Mouse (Mus musculus) leukemia stem cell, adult 10-12 weeks (primary cell): ENCODE measurements around the gene Mthfd1. TPM values are rescaled to one million over a fixed set of nuclear protein-coding genes. Genes with fewer than 3 reads are reported as not detected.

Experiments
- polyA plus RNA-seq: library from polyadenylated mRNA; stranded (reverse); fragments of >175 nt; gene quantifications from 2 replicates; pipeline ENCODE4 v1.2.3, GENCODE M21; 2012; ENCODE audit warnings: low replicate concordance

The Mthfd1 gene
- 233 and 259 TPM in 2 replicates for polyA plus RNA-seq

GRCm38 (mm10) chr12:76254725-76255498, at the start of gene Mthfd1:
Gene Mthfd1, plus strand, starts transcription at chr12:76255298.

DNA sequence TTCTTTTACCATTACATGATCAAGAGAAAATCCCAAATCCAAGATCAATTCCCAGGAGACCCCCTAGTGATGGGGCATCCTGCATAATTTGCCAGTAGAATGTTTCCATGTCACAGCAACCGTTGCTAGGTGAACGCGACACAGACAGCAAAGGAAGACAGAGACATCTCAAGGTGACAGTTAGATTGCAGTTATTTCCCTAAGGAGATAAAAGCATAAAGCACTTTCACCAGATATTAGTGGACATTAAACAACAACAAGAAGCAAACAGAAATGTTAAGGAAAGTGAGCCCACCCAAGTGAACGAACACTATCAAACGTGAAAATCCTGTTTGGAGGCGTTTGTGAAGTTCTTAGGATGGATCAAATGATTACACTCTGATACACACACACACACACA, 8.5 kb upstream of the Mthfd1 start, which contains the start of gene Tex21:
Gene Tex21 (minus strand): TSS at position 101 of the 400 bp plus-strand sequence.

GRCm38 (mm10) chr12:76324679-76325431, 69.8 kb downstream of the Mthfd1 start, which contains the start of gene Akap5:
Gene Akap5, plus strand, starts transcription at chr12:76324891.

Other genes with a start within 250 kb of the Mthfd1 start
- not detected in 2 replicates for gene Esr2, start 78.0 kb upstream of the Mthfd1 start, polyA plus RNA-seq
- gene Tex21, start 8.6 kb upstream of the Mthfd1 start, polyA plus RNA-seq: 0.11 TPM in 1 of 2 replicates, not detected in the other
- 0.65 TPM in 1 of 2 replicates, not detected in the other for gene Akap5, start 69.6 kb downstream of the Mthfd1 start, polyA plus RNA-seq
- gene Zbtb25, start 114.3 kb downstream of the Mthfd1 start, polyA plus RNA-seq: 7.0 and 8.4 TPM in 2 replicates
- gene Zbtb1, start 115.0 kb downstream of the Mthfd1 start, polyA plus RNA-seq: 12.6 and 15.0 TPM in 2 replicates
- gene Hspa2, start 148.9 kb downstream of the Mthfd1 start, polyA plus RNA-seq: 1.5 and 2.8 TPM in 2 replicates
- gene Ppp1r36, start 162.2 kb downstream of the Mthfd1 start, polyA plus RNA-seq: not detected in 2 replicates